Mouse (Mus musculus) effector memory CD4-positive, alpha-beta T cell, adult 5 months (primary cell): Measurements from ENCODE around the gene Rrp8. TPM values are rescaled to one million over a fixed set of nuclear protein-coding genes. Genes with fewer than 3 reads are reported as not detected.

Experiments
- polyA plus RNA-seq: library from polyadenylated mRNA; unstranded; fragments of 100-300 nt; shearing (Covaris generic); gene quantifications from one replicate; pipeline ENCODE4 v1.2.1, GENCODE M21; 2017

Rrp8 gene
- 16.6 TPM for polyA plus RNA-seq

GRCm38 (mm10) chr7:105736911-105737521 is at the start of gene Rrp8:
Gene Rrp8, minus strand, starts transcription at chr7:105737385.

GRCm38 (mm10) chr7:105751491-105752433 is 14.6 kb upstream of the Rrp8 start, which contains the start of gene Tpp1:
Gene Tpp1, minus strand, starts transcription at chr7:105752235.

GRCm38 (mm10) chr7:105743926-105744590 is 6.9 kb upstream of the Rrp8 start, which contains the start of gene Taf10:
Gene Taf10, minus strand, starts transcription at chr7:105744361.

GRCm38 (mm10) chr7:105736264-105736901 is 802 bp downstream of the Rrp8 start, which contains the start of gene Ilk:
Gene Ilk, plus strand, starts transcription at chr7:105736592.

Other genes with a start within 250 kb of the Rrp8 start
- 15.0 TPM for gene Smpd1, start 183.0 kb downstream of the Rrp8 start, polyA plus RNA-seq
- 4.1 TPM for gene Apbb1, start 155.7 kb downstream of the Rrp8 start, polyA plus RNA-seq
- not detected for gene Hpx, start 137.2 kb downstream of the Rrp8 start, polyA plus RNA-seq
- gene Trim3, start 103.8 kb downstream of the Rrp8 start, polyA plus RNA-seq: 6.5 TPM
- gene Timm10b, start 97.3 kb downstream of the Rrp8 start, polyA plus RNA-seq: 92.3 TPM
- gene Arfip2, start 97.0 kb downstream of the Rrp8 start, polyA plus RNA-seq: 15.5 TPM
- gene Gm45799, start 96.8 kb downstream of the Rrp8 start, polyA plus RNA-seq: 5.0 TPM
- 0.47 TPM for gene Dnhd1, start 86.6 kb downstream of the Rrp8 start, polyA plus RNA-seq
- 116 TPM for gene Ilk, start 793 bp downstream of the Rrp8 start, polyA plus RNA-seq
- 283 TPM for gene Taf10, start 7.0 kb upstream of the Rrp8 start, polyA plus RNA-seq
- 66.6 TPM for gene Tpp1, start 14.8 kb upstream of the Rrp8 start, polyA plus RNA-seq
- gene Dchs1, start 50.3 kb upstream of the Rrp8 start, polyA plus RNA-seq: not detected
- gene Mrpl17, start 73.7 kb upstream of the Rrp8 start, polyA plus RNA-seq: 63.2 TPM
- 93.5 TPM for gene Gm4070, start 216.6 kb upstream of the Rrp8 start, polyA plus RNA-seq